Mouse (Mus musculus): ENCODE results near the gene Ak8. TPM values are rescaled to one million over a fixed set of nuclear protein-coding genes. Genes with fewer than 3 reads are reported as not detected.

Ak8 gene
- polyA plus RNA-seq, 1 experiment from 2014 or later = 0.24 TPM

DNA sequence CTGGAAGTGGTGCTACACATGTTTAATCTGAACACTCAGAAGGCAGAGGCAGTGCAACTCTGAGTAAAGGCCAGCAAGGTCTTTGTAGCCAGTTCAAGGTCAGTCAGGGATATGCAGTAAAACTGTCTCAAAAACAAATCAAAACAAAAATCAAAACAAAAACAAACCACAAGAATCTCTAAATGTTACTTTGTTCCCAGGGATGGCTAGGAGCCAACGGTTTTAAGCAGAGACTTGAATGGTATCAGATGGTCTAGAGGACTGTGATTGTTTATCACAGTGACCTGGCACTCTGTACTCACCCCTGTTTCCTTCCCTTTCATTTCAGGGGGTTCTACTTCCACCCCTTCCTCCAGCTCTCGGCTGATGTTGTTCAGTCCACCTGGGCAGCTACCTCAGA lies 28.5 kb upstream of the Ak8 start:
- Histone ChIP-seq H3K9me3 (ENCODE audit: control insufficient read depth, low read length) (no peaks in the 10 kb centered on the region), H3K27ac (replicated peaks in 1 of 2; ENCODE audit: control insufficient read depth in 1 of 2, insufficient read depth in 1 of 2, low read depth in 2 of 2, low read length in 2 of 2) (no peak overlapping the region), H3K4me1 (ENCODE audit: control insufficient read depth in 2 of 2, insufficient read depth in 2 of 2, low read length in 2 of 2) (no peaks in the 10 kb centered on the region), H3K27me3 (ENCODE audit: control insufficient read depth, insufficient read depth, low read length) (no peaks in the 10 kb centered on the region), H3K4me3 (ENCODE audit: control insufficient read depth in 1 of 2, insufficient read depth in 1 of 2, low read depth in 1 of 2, low read length in 2 of 2) (no peak overlapping the region), H3K9ac (ENCODE audit: low read length) (no peak overlapping the region), H3K4me2 (ENCODE audit: low read length) (no peak overlapping the region), H3K36me3 (ENCODE audit: control insufficient read depth, insufficient read depth, low read length) (peaks cover 97% of the 10 kb centered on the region)
- no peak for ATAC-seq (ENCODE audit: insufficient number of reproducible peaks, insufficient read depth, low FRiP score, low read depth)
- WGBS = 81% methylated on average over 2 of the region's 2 CpGs

GRCm38 (mm10) chr2:28676005-28676404 lies 24.0 kb upstream of the Ak8 start:
- Histone ChIP-seq H3K4me3 (ENCODE audit: control insufficient read depth in 1 of 2, insufficient read depth in 1 of 2, low read depth in 1 of 2, low read length in 2 of 2) (no peak overlapping the region), H3K9ac (ENCODE audit: low read length) (no peak overlapping the region), H3K9me3 (ENCODE audit: control insufficient read depth, low read length) (no peaks in the 10 kb centered on the region), H3K4me2 (ENCODE audit: low read length) (no peak overlapping the region), H3K27me3 (ENCODE audit: control insufficient read depth, insufficient read depth, low read length) (no peaks in the 10 kb centered on the region), H3K27ac (replicated peaks in 1 of 2; ENCODE audit: control insufficient read depth in 1 of 2, insufficient read depth in 1 of 2, low read depth in 2 of 2, low read length in 2 of 2) (no peak overlapping the region), H3K4me1 (ENCODE audit: control insufficient read depth in 2 of 2, insufficient read depth in 2 of 2, low read length in 2 of 2) (no peaks in the 10 kb centered on the region), H3K36me3 (ENCODE audit: control insufficient read depth, insufficient read depth, low read length) (peaks cover 93% of the 10 kb centered on the region)
- no peak for ATAC-seq (ENCODE audit: insufficient number of reproducible peaks, insufficient read depth, low FRiP score, low read depth)
- WGBS = 87% methylated on average over 8 of the region's 8 CpGs

GRCm38 (mm10) chr2:28680710-28681109 lies 19.3 kb upstream of the Ak8 start:
- whole genome bisulfite sequencing = 42% methylated on average over 4 of the region's 4 CpGs
- H3K4me3 ChIP-seq (ENCODE audit: control insufficient read depth in 1 of 2, insufficient read depth in 1 of 2, low read depth in 1 of 2, low read length in 2 of 2) = no peak overlapping the region
- H3K36me3 ChIP-seq (ENCODE audit: control insufficient read depth, insufficient read depth, low read length) = peaks cover 95% of the 10 kb centered on the region
- no peaks in the 10 kb centered on the region for H3K27me3 ChIP-seq (ENCODE audit: control insufficient read depth, insufficient read depth, low read length)
- H3K9ac ChIP-seq (ENCODE audit: low read length) = no peak overlapping the region
- H3K9me3 ChIP-seq (ENCODE audit: control insufficient read depth, low read length) = no peaks in the 10 kb centered on the region
- no peak overlapping the region for H3K4me2 ChIP-seq (ENCODE audit: low read length)
- no peak overlapping the region for H3K27ac ChIP-seq (replicated peaks in 1 of 2; ENCODE audit: control insufficient read depth in 1 of 2, insufficient read depth in 1 of 2, low read depth in 2 of 2, low read length in 2 of 2)
- H3K4me1 ChIP-seq (ENCODE audit: control insufficient read depth in 2 of 2, insufficient read depth in 2 of 2, low read length in 2 of 2) = no peaks in the 10 kb centered on the region
- ATAC-seq (ENCODE audit: insufficient number of reproducible peaks, insufficient read depth, low FRiP score, low read depth) = no peak

DNA sequence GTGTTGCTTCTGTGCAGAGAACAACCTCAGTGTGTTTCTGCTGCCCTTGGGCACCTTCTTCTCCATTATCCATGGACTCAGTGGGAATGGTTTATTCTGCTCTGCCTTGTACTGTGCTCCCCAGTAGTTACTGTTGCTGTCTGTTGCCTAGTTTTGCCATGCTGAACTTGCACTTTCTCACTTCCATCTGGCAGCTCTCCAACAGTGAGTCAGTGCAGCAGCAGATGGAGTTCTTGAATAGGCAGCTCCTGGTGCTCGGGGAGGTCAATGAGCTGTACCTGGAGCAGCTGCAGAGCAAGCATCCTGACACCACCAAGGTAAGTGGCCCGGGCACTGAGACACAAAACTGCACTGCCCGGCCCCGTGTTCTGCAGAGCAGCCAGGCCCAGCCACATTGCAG lies 18.2 kb upstream of the Ak8 start:
- 74% methylated on average over 4 of the region's 4 CpGs for WGBS
- H3K9me3 ChIP-seq (ENCODE audit: control insufficient read depth, low read length) = no peaks in the 10 kb centered on the region
- H3K9ac ChIP-seq (ENCODE audit: low read length) = no peak overlapping the region
- no peaks in the 10 kb centered on the region for H3K27me3 ChIP-seq (ENCODE audit: control insufficient read depth, insufficient read depth, low read length)
- ATAC-seq (ENCODE audit: insufficient number of reproducible peaks, insufficient read depth, low FRiP score, low read depth) = no peak; the same call in 1 of the 2 replicates
- peaks cover 95% of the 10 kb centered on the region for H3K36me3 ChIP-seq (ENCODE audit: control insufficient read depth, insufficient read depth, low read length)
- no peak overlapping the region for H3K4me2 ChIP-seq (ENCODE audit: low read length)
- no peaks in the 10 kb centered on the region for H3K4me1 ChIP-seq (ENCODE audit: control insufficient read depth in 2 of 2, insufficient read depth in 2 of 2, low read length in 2 of 2)
- no peak overlapping the region for H3K27ac ChIP-seq (replicated peaks in 1 of 2; ENCODE audit: control insufficient read depth in 1 of 2, insufficient read depth in 1 of 2, low read depth in 2 of 2, low read length in 2 of 2)
- no peak overlapping the region for H3K4me3 ChIP-seq (ENCODE audit: control insufficient read depth in 1 of 2, insufficient read depth in 1 of 2, low read depth in 1 of 2, low read length in 2 of 2)

DNA sequence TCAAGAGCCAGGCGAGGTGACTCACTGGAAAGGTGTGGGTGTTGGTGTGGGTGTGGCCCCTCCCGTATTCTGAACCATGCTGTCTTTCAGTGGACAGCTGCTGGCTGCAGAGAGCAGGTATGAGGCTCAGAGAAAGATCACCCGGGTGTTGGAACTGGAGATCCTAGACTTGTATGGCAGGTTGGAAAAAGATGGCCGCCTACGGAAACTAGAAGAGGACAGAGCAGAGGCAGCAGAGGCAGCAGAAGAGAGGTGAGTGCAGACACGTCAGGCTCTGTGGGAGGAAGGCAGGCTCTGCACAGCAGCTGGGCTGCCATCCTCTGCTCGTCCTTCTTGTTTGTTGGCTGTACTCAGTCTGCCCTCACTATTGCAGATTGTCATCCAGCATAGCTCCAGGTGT lies 14.1 kb upstream of the Ak8 start:
- no peak overlapping the region for H3K27ac ChIP-seq (replicated peaks in 1 of 2; ENCODE audit: control insufficient read depth in 1 of 2, insufficient read depth in 1 of 2, low read depth in 2 of 2, low read length in 2 of 2)
- WGBS = 84% methylated on average over 7 of the region's 7 CpGs
- H3K36me3 ChIP-seq (ENCODE audit: control insufficient read depth, insufficient read depth, low read length) = peaks cover 76% of the 10 kb centered on the region
- no peak overlapping the region for H3K9ac ChIP-seq (ENCODE audit: low read length)
- ATAC-seq (ENCODE audit: insufficient number of reproducible peaks, insufficient read depth, low FRiP score, low read depth) = no peak
- H3K27me3 ChIP-seq (ENCODE audit: control insufficient read depth, insufficient read depth, low read length) = no peaks in the 10 kb centered on the region
- no peak overlapping the region for H3K4me3 ChIP-seq (ENCODE audit: control insufficient read depth in 1 of 2, insufficient read depth in 1 of 2, low read depth in 1 of 2, low read length in 2 of 2)
- no peaks in the 10 kb centered on the region for H3K4me1 ChIP-seq (ENCODE audit: control insufficient read depth in 2 of 2, insufficient read depth in 2 of 2, low read length in 2 of 2)
- H3K4me2 ChIP-seq (ENCODE audit: low read length) = no peak overlapping the region
- no peaks in the 10 kb centered on the region for H3K9me3 ChIP-seq (ENCODE audit: control insufficient read depth, low read length)

DNA sequence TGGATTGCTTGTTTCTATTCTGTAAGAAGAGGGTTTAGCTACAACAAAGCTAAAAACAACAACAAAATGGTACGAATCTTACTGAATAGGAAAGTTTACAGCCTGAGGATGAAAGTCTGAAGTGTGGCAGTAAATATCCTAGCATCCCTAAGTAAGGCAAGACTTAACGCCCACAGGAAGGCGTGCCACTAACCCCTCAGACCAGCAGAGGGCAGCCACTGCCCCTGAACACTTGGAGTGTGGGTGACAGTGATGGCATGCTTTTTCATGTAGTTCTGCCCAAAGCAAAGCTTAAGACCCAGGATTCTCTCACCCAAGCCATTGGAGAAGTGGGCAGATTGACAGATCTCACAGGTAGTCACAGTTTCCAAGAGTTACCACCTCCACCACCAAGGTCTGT lies 11.5 kb upstream of the Ak8 start:
- H3K36me3 ChIP-seq (ENCODE audit: control insufficient read depth, insufficient read depth, low read length) = peaks cover 54% of the 10 kb centered on the region
- 0 out of 2 replicates have a peak, but pooled peaks have one; percentile 26 for ATAC-seq (ENCODE audit: insufficient number of reproducible peaks, insufficient read depth, low FRiP score, low read depth)
- no peaks in the 10 kb centered on the region for H3K27me3 ChIP-seq (ENCODE audit: control insufficient read depth, insufficient read depth, low read length)
- H3K4me1 ChIP-seq (ENCODE audit: control insufficient read depth in 2 of 2, insufficient read depth in 2 of 2, low read length in 2 of 2) = no peaks in the 10 kb centered on the region
- no peak overlapping the region for H3K4me2 ChIP-seq (ENCODE audit: low read length)
- no peak overlapping the region for H3K9ac ChIP-seq (ENCODE audit: low read length)
- H3K27ac ChIP-seq (replicated peaks in 1 of 2; ENCODE audit: control insufficient read depth in 1 of 2, insufficient read depth in 1 of 2, low read depth in 2 of 2, low read length in 2 of 2) = no peak overlapping the region
- H3K4me3 ChIP-seq (ENCODE audit: control insufficient read depth in 1 of 2, insufficient read depth in 1 of 2, low read depth in 1 of 2, low read length in 2 of 2) = no peak overlapping the region
- H3K9me3 ChIP-seq (ENCODE audit: control insufficient read depth, low read length) = no peaks in the 10 kb centered on the region
- WGBS = 46% methylated on average over 3 of the region's 3 CpGs

DNA sequence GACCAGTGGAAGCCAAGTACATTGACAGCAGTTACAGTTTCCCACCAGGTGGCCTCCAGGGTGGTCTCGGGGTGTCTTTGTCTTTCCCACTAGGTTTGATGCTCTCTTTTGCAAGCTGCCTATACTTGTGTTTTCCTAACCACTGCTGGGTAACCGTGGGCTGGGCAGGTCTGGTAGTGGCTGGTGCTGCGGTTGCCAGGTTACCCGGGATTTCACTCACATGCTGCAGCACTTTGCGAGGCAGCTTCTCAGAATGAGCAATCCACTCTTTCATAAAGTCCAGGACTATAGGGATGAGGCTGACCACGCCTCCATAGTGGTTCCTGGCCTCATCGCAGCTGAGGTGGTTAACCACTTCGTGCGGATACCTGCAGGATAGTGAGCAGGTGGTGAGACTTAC lies 7.3 kb upstream of the Ak8 start:
- no peak for ATAC-seq (ENCODE audit: insufficient number of reproducible peaks, insufficient read depth, low FRiP score, low read depth)
- Histone ChIP-seq H3K27ac (replicated peaks in 1 of 2; ENCODE audit: control insufficient read depth in 1 of 2, insufficient read depth in 1 of 2, low read depth in 2 of 2, low read length in 2 of 2) (no peak overlapping the region), H3K4me3 (ENCODE audit: control insufficient read depth in 1 of 2, insufficient read depth in 1 of 2, low read depth in 1 of 2, low read length in 2 of 2) (no peak overlapping the region), H3K27me3 (ENCODE audit: control insufficient read depth, insufficient read depth, low read length) (no peaks in the 10 kb centered on the region), H3K4me2 (ENCODE audit: low read length) (no peak overlapping the region), H3K4me1 (ENCODE audit: control insufficient read depth in 2 of 2, insufficient read depth in 2 of 2, low read length in 2 of 2) (no peaks in the 10 kb centered on the region), H3K9me3 (ENCODE audit: control insufficient read depth, low read length) (no peaks in the 10 kb centered on the region), H3K9ac (ENCODE audit: low read length) (no peak overlapping the region), H3K36me3 (ENCODE audit: control insufficient read depth, insufficient read depth, low read length) (peaks cover 11% of the 10 kb centered on the region)
- WGBS = 75% methylated on average over 9 of the region's 9 CpGs

- no peaks in the 10 kb centered on the region for H3K36me3 ChIP-seq (ENCODE audit: control insufficient read depth, insufficient read depth, low read length)
- no peak overlapping the region for H3K4me2 ChIP-seq (ENCODE audit: low read length)
- no peak overlapping the region for H3K4me3 ChIP-seq (ENCODE audit: control insufficient read depth in 1 of 2, insufficient read depth in 1 of 2, low read depth in 1 of 2, low read length in 2 of 2)
- H3K9ac ChIP-seq (ENCODE audit: low read length) = no peak overlapping the region
- H3K27me3 ChIP-seq (ENCODE audit: control insufficient read depth, insufficient read depth, low read length) = no peaks in the 10 kb centered on the region
- H3K9me3 ChIP-seq (ENCODE audit: control insufficient read depth, low read length) = no peaks in the 10 kb centered on the region
- no peak for ATAC-seq (ENCODE audit: insufficient number of reproducible peaks, insufficient read depth, low FRiP score, low read depth)
- H3K27ac ChIP-seq (replicated peaks in 1 of 2; ENCODE audit: control insufficient read depth in 1 of 2, insufficient read depth in 1 of 2, low read depth in 2 of 2, low read length in 2 of 2) = no peak overlapping the region
- peaks cover 4 to 9% of the 10 kb centered on the region in 2 experiments; a peak in 2 of 4 replicates for H3K4me1 ChIP-seq (ENCODE audit: control insufficient read depth in 2 of 2, insufficient read depth in 2 of 2, low read length in 2 of 2)
- 64% methylated on average over 5 of the region's 5 CpGs for WGBS
Observed at GRCm38 (mm10) chr2:28698566-28698965, 1.4 kb upstream of the Ak8 start.

All from heart, embryonic 14.5 days (tissue).